Mouse (Mus musculus): Measurements from ENCODE around the gene Olfr15. TPM values are rescaled to one million over a fixed set of nuclear protein-coding genes. Genes with fewer than 3 reads are reported as not detected.
A peak's percentile ranks its signal among the peaks of the same experiment; 100 is the strongest.

Olfr15 gene
- polyA plus RNA-seq, 1 experiment = not detected

GRCm38 (mm10) chr16:3854437-3855182, 23.9 kb downstream of the Olfr15 start:
- Histone ChIP-seq H3K4me1 (ENCODE audit: control insufficient read depth, insufficient read depth, low read length) (no peaks in the 10 kb centered on the region), H3K4me3 (replicated peaks; ENCODE audit: control insufficient read depth, low read depth, low read length) (no peak overlapping the region), H3K27ac (ENCODE audit: control insufficient read depth, insufficient read depth, low read depth, low read length, poor library complexity) (no peak overlapping the region)
- TF ChIP-seq CTCF (IDR thresholded peaks at IDR 0.05; ENCODE audit: control insufficient read depth, insufficient read depth, low read length) = no peak
- TF ChIP-seq POLR2A (IDR thresholded peaks at IDR 0.05; ENCODE audit: borderline replicate concordance, control insufficient read depth, low read depth, low read length) = no peak
- 87% methylated on average over 11 of the region's 11 CpGs for WGBS

GRCm38 (mm10) chr16:3855776-3856175, 25.1 kb downstream of the Olfr15 start:
- WGBS = 41% methylated on average over 1 of the region's 1 CpGs
- no peak overlapping the region for H3K4me3 ChIP-seq (replicated peaks; ENCODE audit: control insufficient read depth, low read depth, low read length)
- no peak overlapping the region for H3K27ac ChIP-seq (ENCODE audit: control insufficient read depth, insufficient read depth, low read depth, low read length, poor library complexity)
- H3K4me1 ChIP-seq (ENCODE audit: control insufficient read depth, insufficient read depth, low read length) = no peaks in the 10 kb centered on the region
- TF ChIP-seq POLR2A (IDR thresholded peaks at IDR 0.05; ENCODE audit: borderline replicate concordance, control insufficient read depth, low read depth, low read length) = no peak
- no peak for TF ChIP-seq CTCF (IDR thresholded peaks at IDR 0.05; ENCODE audit: control insufficient read depth, insufficient read depth, low read length)

- WGBS = 35% methylated on average over 4 of the region's 4 CpGs
- TF ChIP-seq POLR2A (IDR thresholded peaks at IDR 0.05; ENCODE audit: borderline replicate concordance, control insufficient read depth, low read depth, low read length) (no peak), CTCF (IDR thresholded peaks at IDR 0.05; ENCODE audit: control insufficient read depth, insufficient read depth, low read length) (no peak)
- no peak overlapping the region for H3K27ac ChIP-seq (ENCODE audit: control insufficient read depth, insufficient read depth, low read depth, low read length, poor library complexity)
- no peak overlapping the region for H3K4me3 ChIP-seq (replicated peaks; ENCODE audit: control insufficient read depth, low read depth, low read length)
- H3K4me1 ChIP-seq (ENCODE audit: control insufficient read depth, insufficient read depth, low read length) = no peaks in the 10 kb centered on the region
Observed at GRCm38 (mm10) chr16:3859254-3859653, 28.6 kb downstream of the Olfr15 start.

GRCm38 (mm10) chr16:3871815-3872214, 41.1 kb downstream of the Olfr15 start:
- Histone ChIP-seq H3K4me1 (ENCODE audit: control insufficient read depth, insufficient read depth, low read length) (no peaks in the 10 kb centered on the region; the same call in 1 of the 2 replicates), H3K4me3 (replicated peaks; ENCODE audit: control insufficient read depth, low read depth, low read length) (peak overlapping the region; percentile 88), H3K27ac (ENCODE audit: control insufficient read depth, insufficient read depth, low read depth, low read length, poor library complexity) (peak overlapping the region; percentile 73)
- no peak for TF ChIP-seq CTCF (IDR thresholded peaks at IDR 0.05; ENCODE audit: control insufficient read depth, insufficient read depth, low read length)
- WGBS = 1% methylated on average over 16 of the region's 16 CpGs

GRCm38 (mm10) chr16:3872216-3873047, 41.8 kb downstream of the Olfr15 start, which contains the start of gene Naa60:
Gene Naa60 (plus strand): TSS chr16:3872375.
- H3K27ac ChIP-seq (ENCODE audit: control insufficient read depth, insufficient read depth, low read depth, low read length, poor library complexity) = peak within 1 kb of the TSS; percentile 73
- H3K4me3 ChIP-seq (replicated peaks; ENCODE audit: control insufficient read depth, low read depth, low read length) = peak within 1 kb of the TSS; percentile 88
- TF ChIP-seq POLR2A (IDR thresholded peaks at IDR 0.05; ENCODE audit: borderline replicate concordance, control insufficient read depth, low read depth, low read length) (no peak; the same call in 1 of the 2 replicates), CTCF (IDR thresholded peaks at IDR 0.05; ENCODE audit: control insufficient read depth, insufficient read depth, low read length) (no peak)
- H3K4me1 ChIP-seq (ENCODE audit: control insufficient read depth, insufficient read depth, low read length) = no peaks in the 10 kb centered on the region; the same call in 1 of the 2 replicates
- WGBS = 3% methylated on average over 47 of the region's 47 CpGs

- H3K27ac ChIP-seq (ENCODE audit: control insufficient read depth, insufficient read depth, low read depth, low read length, poor library complexity) = no peak overlapping the region
Observed at GRCm38 (mm10) chr16:3876346-3876745, 45.7 kb downstream of the Olfr15 start.

GRCm38 (mm10) chr16:3884201-3885064, 53.8 kb downstream of the Olfr15 start, which contains the start of the genes Zfp597 and Gm20695:
Gene Zfp597 (minus strand): TSS chr16:3884561.
Gene Gm20695 (plus strand): TSS chr16:3884648.
- peaks cover 1% of the 10 kb centered on the region; the same call in 1 of the 2 replicates for H3K4me1 ChIP-seq (ENCODE audit: control insufficient read depth, insufficient read depth, low read length)
- TF ChIP-seq POLR2A (IDR thresholded peaks at IDR 0.05; ENCODE audit: borderline replicate concordance, control insufficient read depth, low read depth, low read length) = peak; percentile 56; the same call in 1 of the 2 replicates
- 0 out of 2 replicates have a peak, but pooled peaks have one; percentile 10 for TF ChIP-seq CTCF (IDR thresholded peaks at IDR 0.05; ENCODE audit: control insufficient read depth, insufficient read depth, low read length)
- H3K4me3 ChIP-seq (replicated peaks; ENCODE audit: control insufficient read depth, low read depth, low read length) = peak within 1 kb of the TSS; percentile 88
- WGBS = under 1% methylated on average over 88 of the region's 88 CpGs
- H3K27ac ChIP-seq (ENCODE audit: control insufficient read depth, insufficient read depth, low read depth, low read length, poor library complexity) = peak within 1 kb of the TSS; percentile 98

More at GRCm38 (mm10) chr16:3876346-3876745, 45.7 kb downstream of the Olfr15 start:
- Histone ChIP-seq H3K4me3 (replicated peaks; ENCODE audit: control insufficient read depth, low read depth, low read length) (no peak overlapping the region), H3K4me1 (ENCODE audit: control insufficient read depth, insufficient read depth, low read length) (no peaks in the 10 kb centered on the region)
- 94% methylated on average over 4 of the region's 4 CpGs for WGBS
- no peak for TF ChIP-seq CTCF (IDR thresholded peaks at IDR 0.05; ENCODE audit: control insufficient read depth, insufficient read depth, low read length)
- no peak for TF ChIP-seq POLR2A (IDR thresholded peaks at IDR 0.05; ENCODE audit: borderline replicate concordance, control insufficient read depth, low read depth, low read length)

Data from bone marrow, adult 2 months (tissue).